Mouse (Mus musculus): ENCODE measurements around the gene Dgkg. TPM values are rescaled to one million over a fixed set of nuclear protein-coding genes. Genes with fewer than 3 reads are reported as not detected.

The Dgkg gene
- polyA plus RNA-seq, 1 experiment from 2014 or later: 0.53 TPM

DNA sequence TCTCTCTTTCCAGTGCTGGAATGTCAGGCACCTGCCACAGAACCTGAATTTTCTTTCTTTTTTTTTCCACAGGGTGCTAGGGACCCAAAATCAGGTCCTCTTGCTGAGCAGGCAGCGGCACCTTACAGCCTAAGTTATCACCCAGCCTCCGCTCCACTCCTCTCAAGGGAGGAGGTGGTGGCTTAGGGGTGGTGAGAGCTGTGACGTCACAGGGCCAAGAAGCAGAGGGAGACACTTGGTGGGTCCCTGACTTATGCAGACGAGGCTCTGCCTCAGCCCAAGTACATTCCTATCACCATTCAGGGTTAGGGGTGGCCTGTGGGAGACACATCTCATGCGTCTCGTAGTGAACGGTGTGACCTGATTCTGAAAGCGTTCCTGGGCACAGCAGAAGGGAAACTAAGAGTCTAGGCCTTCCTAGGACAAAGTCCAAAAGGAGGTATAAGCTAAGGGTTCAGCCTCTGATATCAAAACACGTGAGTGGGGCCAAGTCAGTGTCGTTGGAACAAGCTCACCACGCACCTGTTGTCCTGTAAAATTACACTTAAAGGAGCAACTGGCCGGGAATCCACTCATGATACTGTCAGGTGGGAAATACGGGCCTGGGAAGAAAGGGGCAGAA lies 35.6 kb downstream of the Dgkg start:
- H3K4me1 ChIP-seq (replicated peaks): peaks cover 4% of the 10 kb centered on the region; the same call in 1 of the 2 replicates
- no peak overlapping the region for H3K4me2 ChIP-seq
- no peak overlapping the region for H3K9ac ChIP-seq
- H3K27ac ChIP-seq: no peak overlapping the region
- H3K27me3 ChIP-seq: 0 out of 2 replicates have a peak, but pooled peaks cover 3% of the 10 kb centered on the region
- H3K36me3 ChIP-seq: no peaks in the 10 kb centered on the region
- no peak for ATAC-seq (replicated peaks; ENCODE audit: insufficient number of reproducible peaks, insufficient read depth, low FRiP score, low read depth)
- H3K9me3 ChIP-seq (replicated peaks): no peaks in the 10 kb centered on the region
- WGBS: 69% methylated on average over 13 of the region's 13 CpGs
- no peak overlapping the region for H3K4me3 ChIP-seq

DNA sequence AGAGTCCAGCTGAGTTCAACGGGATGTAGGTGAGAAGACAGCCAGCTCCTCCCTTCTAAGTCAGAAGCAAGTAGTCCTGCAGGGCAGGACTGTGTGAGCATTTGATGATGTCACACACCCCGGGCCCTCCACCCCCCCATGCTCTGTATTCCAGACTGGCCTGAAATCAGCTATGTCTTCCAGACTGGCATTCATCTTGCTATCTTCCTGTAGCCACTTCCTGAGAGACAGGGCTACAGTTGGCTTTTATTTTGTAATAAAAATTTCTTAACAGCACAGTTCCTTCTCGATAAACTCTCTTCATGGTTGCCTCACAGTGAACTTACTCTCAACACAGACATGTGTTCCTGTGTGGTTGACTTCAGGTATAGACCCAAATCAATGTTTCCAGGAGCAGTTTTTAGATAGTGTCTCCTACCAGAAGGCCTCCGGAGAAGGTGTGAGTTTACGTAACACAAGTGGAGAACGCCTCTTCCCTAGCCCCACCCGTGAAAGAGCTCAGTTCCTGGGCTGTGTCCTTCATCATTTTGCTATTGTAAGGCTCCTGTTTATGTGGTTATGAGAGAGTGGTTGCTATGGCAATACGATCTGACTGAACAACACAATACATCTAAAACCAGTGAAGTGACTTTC lies 38.5 kb downstream of the Dgkg start:
- no peak overlapping the region for H3K27ac ChIP-seq
- H3K9ac ChIP-seq: no peak overlapping the region
- ATAC-seq (replicated peaks; ENCODE audit: insufficient number of reproducible peaks, insufficient read depth, low FRiP score, low read depth): no peak
- no peaks in the 10 kb centered on the region for H3K36me3 ChIP-seq
- WGBS: 62% methylated on average over 8 of the region's 8 CpGs
- 0 out of 2 replicates have a peak, but pooled peaks cover 3% of the 10 kb centered on the region for H3K27me3 ChIP-seq
- H3K9me3 ChIP-seq (replicated peaks): no peaks in the 10 kb centered on the region
- H3K4me1 ChIP-seq (replicated peaks): peaks cover 4% of the 10 kb centered on the region; the same call in 1 of the 2 replicates
- H3K4me2 ChIP-seq: no peak overlapping the region
- H3K4me3 ChIP-seq: no peak overlapping the region

DNA sequence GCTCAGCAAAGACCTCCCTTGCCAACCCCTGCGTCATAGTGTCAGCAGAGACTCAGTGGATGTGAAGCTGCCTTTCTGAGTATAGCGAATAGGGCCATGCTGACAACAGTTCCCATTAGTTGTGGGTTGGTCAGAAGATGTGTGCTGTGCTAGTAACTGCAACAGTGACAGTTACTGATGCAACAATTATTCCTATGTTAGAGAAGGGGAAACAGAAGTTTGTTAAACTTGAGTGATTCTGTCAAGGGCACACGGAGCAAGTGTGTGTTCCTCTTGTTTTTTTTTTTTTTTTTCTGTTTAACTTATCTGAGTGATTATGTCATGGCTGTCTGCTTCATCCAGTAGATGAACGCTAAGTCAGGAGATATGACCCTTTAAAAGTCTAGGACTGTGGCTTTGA lies 41.2 kb downstream of the Dgkg start:
- H3K36me3 ChIP-seq: no peaks in the 10 kb centered on the region
- no peaks in the 10 kb centered on the region for H3K4me1 ChIP-seq (replicated peaks)
- 0 out of 2 replicates have a peak, but pooled peaks cover 3% of the 10 kb centered on the region for H3K27me3 ChIP-seq
- H3K4me2 ChIP-seq: no peak overlapping the region
- no peak overlapping the region for H3K27ac ChIP-seq
- WGBS: 64% methylated on average over 4 of the region's 4 CpGs
- H3K4me3 ChIP-seq: no peak overlapping the region
- ATAC-seq (replicated peaks; ENCODE audit: insufficient number of reproducible peaks, insufficient read depth, low FRiP score, low read depth): no peak
- no peak overlapping the region for H3K9ac ChIP-seq
- H3K9me3 ChIP-seq (replicated peaks): no peaks in the 10 kb centered on the region

DNA sequence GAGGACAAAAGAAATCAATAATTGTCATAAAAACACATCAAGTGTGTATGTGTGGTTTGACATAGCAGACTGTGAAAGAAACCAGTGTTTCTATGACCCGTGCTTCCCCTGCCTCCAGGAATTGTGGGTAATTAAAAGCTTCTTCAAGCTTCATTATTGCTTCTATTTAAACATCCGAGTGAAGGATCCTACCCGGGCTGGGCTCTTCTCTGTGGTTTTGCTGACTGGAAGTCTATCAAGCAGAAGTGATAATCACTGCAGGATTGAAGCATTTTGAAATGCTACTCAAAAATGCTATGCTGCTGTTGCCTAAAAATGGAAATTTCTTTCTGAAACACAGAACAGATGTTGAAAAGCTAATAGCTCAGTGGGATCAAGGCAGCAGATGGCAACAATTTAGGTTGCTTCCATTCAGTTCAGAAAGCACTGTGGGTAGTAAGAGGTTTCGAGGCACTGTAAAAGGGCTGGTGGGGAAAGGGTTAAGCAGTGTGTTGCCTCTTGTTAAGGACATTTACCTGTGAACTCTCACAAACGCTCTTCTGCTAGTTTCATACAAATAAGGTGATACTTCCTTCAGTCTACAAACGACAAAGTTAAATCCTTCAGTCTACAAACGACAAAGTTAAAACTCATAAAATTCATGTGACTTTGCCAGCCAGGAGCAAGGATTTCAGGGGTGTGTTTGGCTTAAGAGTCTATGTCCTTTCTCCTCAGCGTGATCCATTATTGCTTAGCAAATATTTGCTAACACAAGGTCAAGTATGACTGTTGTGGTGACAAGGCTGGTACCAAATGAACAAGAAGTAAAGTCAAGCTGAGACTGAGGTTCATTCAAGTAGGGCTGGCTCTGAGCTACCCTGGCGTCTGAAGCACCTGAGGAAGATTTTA lies 43.6 kb downstream of the Dgkg start:
- H3K4me2 ChIP-seq: no peak overlapping the region
- no peak overlapping the region for H3K9ac ChIP-seq
- no peaks in the 10 kb centered on the region for H3K9me3 ChIP-seq (replicated peaks)
- WGBS: 61% methylated on average over 9 of the region's 9 CpGs
- H3K27ac ChIP-seq: no peak overlapping the region
- 0 out of 2 replicates have a peak, but pooled peaks cover 3% of the 10 kb centered on the region for H3K27me3 ChIP-seq
- H3K4me1 ChIP-seq (replicated peaks): no peaks in the 10 kb centered on the region
- ATAC-seq (replicated peaks; ENCODE audit: insufficient number of reproducible peaks, insufficient read depth, low FRiP score, low read depth): no peak
- no peaks in the 10 kb centered on the region for H3K36me3 ChIP-seq
- no peak overlapping the region for H3K4me3 ChIP-seq

DNA sequence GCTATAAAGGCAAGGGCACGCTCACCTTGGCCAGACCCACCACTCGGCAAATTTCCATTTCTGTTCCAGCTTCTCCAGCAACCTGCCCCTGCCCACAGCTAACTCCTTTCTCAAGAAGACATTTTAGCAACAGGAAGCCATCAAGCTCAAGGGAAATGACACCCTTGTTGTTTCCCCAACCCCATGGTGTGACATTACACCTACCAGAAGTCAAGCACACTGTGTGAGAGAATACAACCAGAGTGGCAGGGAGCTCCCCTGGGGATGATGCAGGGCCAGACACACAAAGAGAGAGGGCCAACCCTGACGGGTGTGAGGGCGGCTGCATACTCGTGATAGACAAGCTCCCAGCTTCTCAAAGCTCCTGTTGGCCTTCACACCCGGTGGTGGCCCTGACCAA lies 49.0 kb downstream of the Dgkg start:
- Histone ChIP-seq H3K4me2 (no peak overlapping the region), H3K9me3 (replicated peaks) (no peaks in the 10 kb centered on the region), H3K4me3 (no peak overlapping the region), H3K27me3 (no peaks in the 10 kb centered on the region), H3K27ac (no peak overlapping the region), H3K4me1 (replicated peaks) (no peaks in the 10 kb centered on the region), H3K36me3 (no peaks in the 10 kb centered on the region), H3K9ac (no peak overlapping the region)
- WGBS: 34% methylated on average over 6 of the region's 6 CpGs
- no peak for ATAC-seq (replicated peaks; ENCODE audit: insufficient number of reproducible peaks, insufficient read depth, low FRiP score, low read depth)

DNA sequence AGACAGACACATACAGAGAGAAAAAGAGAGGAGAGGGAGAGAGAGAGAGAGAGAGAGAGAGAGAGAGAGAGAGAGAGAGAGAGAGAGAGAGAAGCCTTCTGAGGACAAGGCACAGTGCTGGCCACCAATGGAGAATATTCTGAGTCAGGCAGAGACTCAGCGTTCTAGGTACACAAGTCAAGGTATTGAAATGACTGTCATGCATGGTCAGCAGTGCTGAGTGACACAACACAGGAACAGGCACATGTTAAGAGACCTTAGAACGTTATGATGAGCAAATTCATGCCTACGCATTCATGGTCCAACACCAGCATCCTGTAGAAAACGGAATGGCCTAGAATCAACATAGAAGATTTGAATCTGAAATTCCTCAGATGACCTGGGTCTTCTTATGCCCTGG lies 50.0 kb downstream of the Dgkg start:
- Histone ChIP-seq H3K36me3 (no peaks in the 10 kb centered on the region), H3K4me3 (no peak overlapping the region), H3K9me3 (replicated peaks) (no peaks in the 10 kb centered on the region), H3K27me3 (no peaks in the 10 kb centered on the region), H3K9ac (no peak overlapping the region), H3K27ac (no peak overlapping the region), H3K4me1 (replicated peaks) (no peaks in the 10 kb centered on the region), H3K4me2 (no peak overlapping the region)
- no peak for ATAC-seq (replicated peaks; ENCODE audit: insufficient number of reproducible peaks, insufficient read depth, low FRiP score, low read depth)
- 83% methylated on average over 4 of the region's 4 CpGs for WGBS

DNA sequence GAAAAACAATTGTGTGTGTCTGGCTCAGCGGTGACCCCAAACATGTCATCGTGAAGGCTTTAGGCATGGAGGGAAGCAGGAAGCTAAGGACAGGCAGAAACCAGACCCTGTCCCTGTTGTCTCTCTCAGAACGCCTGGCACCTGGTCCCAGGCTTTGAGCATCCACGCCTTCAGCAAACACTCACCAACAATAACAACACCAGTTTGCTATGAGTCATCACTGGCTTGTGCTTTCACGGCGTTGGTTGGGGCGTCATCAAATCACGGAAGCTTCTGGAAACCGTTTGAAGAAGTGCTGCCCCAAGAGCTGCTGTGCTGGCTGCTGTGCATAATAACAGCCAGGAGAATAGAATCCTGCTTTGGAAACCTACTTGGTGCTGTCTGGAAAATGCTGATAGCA lies 54.6 kb downstream of the Dgkg start:
- H3K9me3 ChIP-seq (replicated peaks): no peaks in the 10 kb centered on the region
- H3K9ac ChIP-seq: no peak overlapping the region
- ATAC-seq (replicated peaks; ENCODE audit: insufficient number of reproducible peaks, insufficient read depth, low FRiP score, low read depth): no peak
- no peak overlapping the region for H3K27ac ChIP-seq
- H3K27me3 ChIP-seq: no peaks in the 10 kb centered on the region; the same call in 1 of the 2 replicates
- H3K4me3 ChIP-seq: no peak overlapping the region
- H3K4me1 ChIP-seq (replicated peaks): no peaks in the 10 kb centered on the region; the same call in 1 of the 2 replicates
- no peak overlapping the region for H3K4me2 ChIP-seq
- H3K36me3 ChIP-seq: no peaks in the 10 kb centered on the region
- WGBS: 69% methylated on average over 9 of the region's 9 CpGs

DNA sequence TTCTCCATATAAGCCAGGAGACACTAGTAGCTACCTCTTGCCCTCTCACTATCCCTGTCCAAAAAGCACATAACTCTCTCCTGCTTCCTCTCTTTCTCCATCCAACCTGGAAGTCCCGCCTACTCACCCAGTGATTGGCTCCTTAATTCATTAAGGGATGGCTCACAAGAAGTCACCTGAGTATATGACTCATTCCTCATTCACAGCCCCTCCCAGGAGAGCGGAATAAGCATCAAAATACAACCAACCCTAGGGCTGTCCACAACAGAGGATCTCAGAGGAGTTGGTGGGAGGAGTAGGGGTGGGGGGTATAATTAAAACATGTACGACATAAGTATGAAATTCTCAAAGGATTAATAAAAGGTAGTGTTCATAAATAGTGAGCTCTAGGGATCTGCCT lies 55.3 kb downstream of the Dgkg start:
- no peak for ATAC-seq (replicated peaks; ENCODE audit: insufficient number of reproducible peaks, insufficient read depth, low FRiP score, low read depth)
- 75% methylated on average over 3 of the region's 3 CpGs for WGBS
- Histone ChIP-seq H3K9me3 (replicated peaks) (no peaks in the 10 kb centered on the region), H3K4me2 (no peak overlapping the region), H3K9ac (no peak overlapping the region), H3K27ac (no peak overlapping the region), H3K36me3 (no peaks in the 10 kb centered on the region), H3K4me1 (replicated peaks) (no peaks in the 10 kb centered on the region; the same call in 1 of the 2 replicates), H3K4me3 (no peak overlapping the region), H3K27me3 (no peaks in the 10 kb centered on the region; the same call in 1 of the 2 replicates)

DNA sequence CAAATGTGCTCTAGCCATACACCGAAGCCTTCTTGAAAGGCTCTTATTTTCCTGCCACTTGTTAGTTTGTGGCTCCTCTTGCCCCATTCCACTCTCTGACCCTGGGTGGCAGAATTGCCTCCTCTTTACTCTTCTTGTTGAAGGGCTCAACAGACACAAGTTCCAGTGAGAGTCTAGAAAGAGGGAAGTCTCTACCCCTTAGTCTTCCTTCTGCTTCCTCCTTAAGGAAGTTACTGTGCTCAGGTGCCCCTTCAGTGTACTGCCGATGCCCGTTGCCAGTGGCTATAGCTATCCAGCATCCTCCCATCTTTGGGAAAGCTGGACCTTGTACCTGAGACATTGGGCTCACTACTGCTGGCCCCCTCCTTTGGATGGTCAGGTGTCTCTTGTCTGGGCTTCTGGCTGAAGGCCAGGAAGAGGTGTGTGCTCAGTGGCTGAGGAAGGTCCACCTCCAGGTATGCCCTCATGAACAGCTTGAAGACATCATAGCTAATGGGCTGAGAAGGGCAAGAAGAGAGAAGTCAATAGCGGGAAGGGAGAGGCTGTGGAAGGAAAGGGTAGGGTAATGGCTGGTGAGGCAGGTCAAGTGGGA lies 56.8 kb downstream of the Dgkg start:
- Histone ChIP-seq H3K27ac (no peak overlapping the region), H3K4me1 (replicated peaks) (no peaks in the 10 kb centered on the region; the same call in 1 of the 2 replicates), H3K9ac (no peak overlapping the region), H3K9me3 (replicated peaks) (no peaks in the 10 kb centered on the region), H3K27me3 (no peaks in the 10 kb centered on the region; the same call in 1 of the 2 replicates), H3K36me3 (no peaks in the 10 kb centered on the region), H3K4me3 (no peak overlapping the region), H3K4me2 (no peak overlapping the region)
- ATAC-seq (replicated peaks; ENCODE audit: insufficient number of reproducible peaks, insufficient read depth, low FRiP score, low read depth): no peak
- WGBS: 71% methylated on average over 4 of the region's 4 CpGs

DNA sequence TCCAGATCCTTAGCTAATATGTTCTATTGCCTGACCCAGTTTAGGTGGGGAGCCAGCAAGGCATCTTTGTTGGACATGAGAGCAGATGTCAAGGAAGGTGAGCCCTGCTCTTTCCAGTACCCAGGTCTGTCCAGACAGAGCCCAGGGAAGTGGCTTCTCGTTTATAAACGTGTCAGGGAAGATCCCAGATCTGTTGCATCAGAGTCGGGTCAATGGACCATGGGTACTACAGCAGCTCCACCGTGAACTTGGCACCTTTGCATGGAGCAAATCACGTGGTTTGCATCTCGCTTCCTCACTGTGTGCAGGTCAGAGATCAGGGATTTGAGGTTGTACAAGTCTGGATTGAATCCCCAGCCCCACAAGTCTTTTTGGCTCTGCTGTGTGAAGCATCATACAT lies 58.3 kb downstream of the Dgkg start:
- H3K4me2 ChIP-seq: no peak overlapping the region
- no peaks in the 10 kb centered on the region; the same call in 1 of the 2 replicates for H3K27me3 ChIP-seq
- no peak overlapping the region for H3K4me3 ChIP-seq
- no peaks in the 10 kb centered on the region; the same call in 1 of the 2 replicates for H3K4me1 ChIP-seq (replicated peaks)
- no peak overlapping the region for H3K9ac ChIP-seq
- ATAC-seq (replicated peaks; ENCODE audit: insufficient number of reproducible peaks, insufficient read depth, low FRiP score, low read depth): no peak
- no peak overlapping the region for H3K27ac ChIP-seq
- no peaks in the 10 kb centered on the region for H3K9me3 ChIP-seq (replicated peaks)
- no peaks in the 10 kb centered on the region for H3K36me3 ChIP-seq
- 72% methylated on average over 6 of the region's 6 CpGs for WGBS

DNA sequence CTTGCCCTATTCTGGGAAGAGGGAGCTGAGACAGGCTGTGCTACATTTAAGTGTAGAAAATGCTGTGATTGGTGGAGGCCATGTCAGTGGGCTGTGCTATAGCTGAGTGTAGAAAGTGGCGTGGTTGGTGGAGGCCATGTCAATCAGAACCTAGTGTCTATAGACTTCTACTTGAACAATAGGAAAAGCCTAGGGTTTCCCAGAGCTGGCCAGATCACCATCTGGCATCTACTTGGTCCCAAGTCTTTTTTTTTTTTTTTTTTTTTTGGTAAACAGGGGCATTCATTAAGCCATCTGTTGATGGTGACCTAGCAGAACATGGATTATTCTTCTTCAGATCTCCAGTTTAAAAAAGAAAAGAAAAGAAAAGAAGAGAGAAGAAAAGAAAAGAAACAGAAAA lies 60.6 kb downstream of the Dgkg start:
- Histone ChIP-seq H3K36me3 (no peaks in the 10 kb centered on the region), H3K4me2 (no peak overlapping the region), H3K4me3 (no peak overlapping the region), H3K4me1 (replicated peaks) (no peaks in the 10 kb centered on the region; the same call in 1 of the 2 replicates), H3K27ac (no peak overlapping the region), H3K27me3 (no peaks in the 10 kb centered on the region; the same call in 1 of the 2 replicates), H3K9me3 (replicated peaks) (no peaks in the 10 kb centered on the region), H3K9ac (no peak overlapping the region)
- no peak for ATAC-seq (replicated peaks; ENCODE audit: insufficient number of reproducible peaks, insufficient read depth, low FRiP score, low read depth)
- 85% methylated on average over 1 of the region's 1 CpGs for WGBS
